Mouse (Mus musculus): ENCODE measurements at regions not wholly inside any gene's neighbourhood (a gene's known extent, or its start where the extent isn't known, plus 50 kb on each side); places are given as distances from the start of the nearest gene placed in this dataset.

- no peak for DNase-seq (ENCODE audit: extremely low read depth)
- Histone ChIP-seq H3K27ac (ENCODE audit: insufficient read depth, low read depth) (no peak overlapping the region), H3K4me1 (ENCODE audit: control insufficient read depth in 1 of 2, insufficient read depth in 2 of 2) (no peaks in the 10 kb centered on the region), H3K27me3 (replicated peaks) (no peaks in the 10 kb centered on the region), H3K36me3 (replicated peaks in 1 of 2; ENCODE audit: control insufficient read depth in 1 of 2, insufficient read depth in 1 of 2, low read length in 1 of 2) (no peaks in the 10 kb centered on the region), H3K4me2 (ENCODE audit: insufficient read depth, low read depth, poor library complexity, severe bottlenecking) (no peak overlapping the region), H3K4me3 (replicated peaks in 1 of 3; ENCODE audit: low read depth in 2 of 3, low read length in 2 of 3, poor library complexity in 1 of 3) (no peak overlapping the region), H3K9me3 (replicated peaks; ENCODE audit: low read length) (no peaks in the 10 kb centered on the region), H3K79me2 (replicated peaks; ENCODE audit: control insufficient read depth, extremely low read depth, insufficient read depth, poor library complexity, severe bottlenecking) (no peaks in the 10 kb centered on the region), H3K9ac (ENCODE audit: insufficient read depth, low read depth) (no peak overlapping the region)
- dilution Hi-C loops (cut with MboI; ENCODE audit: extremely low pct_ligation_motif_present, extremely low pct_unique_long_range_greater_than_20kb, low sequenced_read_pairs), result no loop called here
- in situ Hi-C loops (cut with MboI; ENCODE audit: low pct_ligation_motif_present, low pct_unique_long_range_greater_than_20kb, low sequenced_read_pairs), result no loop called here
- no peak for TF ChIP-seq CHD1 (IDR thresholded peaks at IDR 0.05; ENCODE audit: low read depth, low read length)
- no peak for TF ChIP-seq GABPA (IDR thresholded peaks at IDR 0.05; ENCODE audit: insufficient replicate concordance, low read depth, low read length)
- no peak for TF ChIP-seq TBP (conservative IDR thresholded peaks at IDR 0.05; ENCODE audit: low read depth, low read length)
- TF ChIP-seq MEF2A (IDR thresholded peaks at IDR 0.05; ENCODE audit: borderline replicate concordance, low read depth, low read length), result no peak
- TF ChIP-seq POLR2A (IDR thresholded peaks at IDR 0.05; ENCODE audit: low read depth, low read length), result no peak
- TF ChIP-seq CTCF (conservative IDR thresholded peaks at IDR 0.05 in 1 of 2, IDR thresholded peaks at IDR 0.05 in 1 of 2; ENCODE audit: low read depth in 2 of 2, low read length in 2 of 2), result no peak
- TF ChIP-seq MXI1 (IDR thresholded peaks at IDR 0.05; ENCODE audit: low read depth, low read length), result no peak
Observed at GRCm38 (mm10) chr10:11746959-11747358, 403.8 kb downstream of the Epm2a start.

DNA sequence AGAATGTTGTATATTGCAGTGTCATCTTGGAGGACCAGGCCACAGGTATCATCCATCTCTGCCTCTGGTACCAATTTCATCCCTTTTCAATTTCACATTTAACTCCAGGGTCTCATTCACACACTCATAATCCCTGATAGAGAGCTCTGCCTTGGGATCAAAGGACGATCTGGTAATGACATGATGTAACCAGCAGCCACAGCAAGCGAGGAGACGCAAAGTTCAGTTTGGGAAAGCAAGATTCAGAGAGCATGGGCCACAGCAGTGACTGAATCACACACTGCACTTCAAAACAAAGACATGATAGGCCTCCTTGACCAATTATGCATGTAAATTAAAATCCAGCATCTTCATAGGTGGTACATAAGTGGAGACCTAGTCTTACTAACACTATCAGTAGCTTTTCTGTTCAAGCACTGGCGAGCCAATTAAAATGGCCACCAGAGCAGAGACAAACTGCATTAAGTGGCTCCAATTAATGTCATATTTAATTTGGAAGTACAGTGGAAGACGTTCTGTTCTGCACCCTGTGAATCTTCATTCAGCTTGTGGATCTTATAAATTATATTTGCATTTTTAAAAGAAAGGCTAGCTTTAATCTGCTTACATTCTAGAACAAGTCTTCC is 412.0 kb downstream of the Epm2a start:
- no peaks in the 10 kb centered on the region for H3K79me2 ChIP-seq (replicated peaks; ENCODE audit: control insufficient read depth, extremely low read depth, insufficient read depth, poor library complexity, severe bottlenecking)
- no peaks in the 10 kb centered on the region for H3K36me3 ChIP-seq (replicated peaks in 1 of 2; ENCODE audit: control insufficient read depth in 1 of 2, insufficient read depth in 1 of 2, low read length in 1 of 2)
- no peak overlapping the region for H3K4me3 ChIP-seq (replicated peaks in 1 of 3; ENCODE audit: low read depth in 2 of 3, low read length in 2 of 3, poor library complexity in 1 of 3)
- dilution Hi-C loops (cut with MboI; ENCODE audit: extremely low pct_ligation_motif_present, extremely low pct_unique_long_range_greater_than_20kb, low sequenced_read_pairs) (no loop called here), in situ Hi-C loops (cut with MboI; ENCODE audit: low pct_ligation_motif_present, low pct_unique_long_range_greater_than_20kb, low sequenced_read_pairs) (no loop called here)
- H3K4me2 ChIP-seq (ENCODE audit: insufficient read depth, low read depth, poor library complexity, severe bottlenecking), result no peak overlapping the region
- no peaks in the 10 kb centered on the region for H3K9me3 ChIP-seq (replicated peaks; ENCODE audit: low read length)
- no peak overlapping the region for H3K9ac ChIP-seq (ENCODE audit: insufficient read depth, low read depth)
- no peak for DNase-seq (ENCODE audit: extremely low read depth)
- H3K27ac ChIP-seq (ENCODE audit: insufficient read depth, low read depth), result no peak overlapping the region
- H3K27me3 ChIP-seq (replicated peaks), result no peaks in the 10 kb centered on the region
- no peaks in the 10 kb centered on the region for H3K4me1 ChIP-seq (ENCODE audit: control insufficient read depth in 1 of 2, insufficient read depth in 2 of 2)
- TF ChIP-seq NRF1 (IDR thresholded peaks at IDR 0.05; ENCODE audit: low read depth, low read length) (no peak), SMC3 (IDR thresholded peaks at IDR 0.05; ENCODE audit: low read depth, low read length) (no peak)

- TF ChIP-seq MYC (IDR thresholded peaks at IDR 0.05; ENCODE audit: low read depth, low read length) (no peak), MAFK (IDR thresholded peaks at IDR 0.05; ENCODE audit: insufficient replicate concordance, low read length) (no peak), GABPA (IDR thresholded peaks at IDR 0.05; ENCODE audit: insufficient replicate concordance, low read depth, low read length) (no peak), USF2 (conservative IDR thresholded peaks at IDR 0.05; ENCODE audit: low read depth, low read length) (no peak), PAX5 (IDR thresholded peaks at IDR 0.05; ENCODE audit: low read length) (no peak), KAT2A (IDR thresholded peaks at IDR 0.05; ENCODE audit: insufficient replicate concordance, low read length) (no peak), POLR2A (IDR thresholded peaks at IDR 0.05; ENCODE audit: low read depth, low read length) (no peak), SMC3 (IDR thresholded peaks at IDR 0.05; ENCODE audit: low read depth, low read length) (no peak), ZMIZ1 (IDR thresholded peaks at IDR 0.05; ENCODE audit: low read depth, low read length) (no peak), IRF4 (IDR thresholded peaks at IDR 0.05; ENCODE audit: low read depth, low read length) (no peak), E2F4 (IDR thresholded peaks at IDR 0.05; ENCODE audit: insufficient replicate concordance, low read depth, low read length) (no peak), ETS1 (conservative IDR thresholded peaks at IDR 0.05; ENCODE audit: low read depth, low read length) (no peak), ZNF384 (IDR thresholded peaks at IDR 0.05; ENCODE audit: low read depth, low read length) (no peak), BHLHE40 (IDR thresholded peaks at IDR 0.05; ENCODE audit: low read depth, low read length) (no peak)
Observed at GRCm38 (mm10) chr10:11777894-11778293, 434.7 kb downstream of the Epm2a start.

More at GRCm38 (mm10) chr10:11777894-11778293, 434.7 kb downstream of the Epm2a start:
- in situ Hi-C loops (cut with MboI; ENCODE audit: low pct_ligation_motif_present, low pct_unique_long_range_greater_than_20kb, low sequenced_read_pairs) (no loop called here), dilution Hi-C loops (cut with MboI; ENCODE audit: extremely low pct_ligation_motif_present, extremely low pct_unique_long_range_greater_than_20kb, low sequenced_read_pairs) (no loop called here)
- Histone ChIP-seq H3K27ac (ENCODE audit: insufficient read depth, low read depth) (no peak overlapping the region), H3K9me3 (replicated peaks; ENCODE audit: low read length) (peaks cover 11% of the 10 kb centered on the region), H3K36me3 (replicated peaks in 1 of 2; ENCODE audit: control insufficient read depth in 1 of 2, insufficient read depth in 1 of 2, low read length in 1 of 2) (no peaks in the 10 kb centered on the region), H3K4me1 (ENCODE audit: control insufficient read depth in 1 of 2, insufficient read depth in 2 of 2) (no peaks in the 10 kb centered on the region), H3K9ac (ENCODE audit: insufficient read depth, low read depth) (no peak overlapping the region), H3K79me2 (replicated peaks; ENCODE audit: control insufficient read depth, extremely low read depth, insufficient read depth, poor library complexity, severe bottlenecking) (no peaks in the 10 kb centered on the region), H3K27me3 (replicated peaks) (no peaks in the 10 kb centered on the region), H3K4me3 (replicated peaks in 1 of 3; ENCODE audit: low read depth in 2 of 3, low read length in 2 of 3, poor library complexity in 1 of 3) (no peak overlapping the region), H3K4me2 (ENCODE audit: insufficient read depth, low read depth, poor library complexity, severe bottlenecking) (no peak overlapping the region)
- no peak for DNase-seq (ENCODE audit: extremely low read depth)

Data from CH12.LX (cell line).